Mouse (Mus musculus): Measurements from ENCODE around the gene Cd59b. TPM values are rescaled to one million over a fixed set of nuclear protein-coding genes. Genes with fewer than 3 reads are reported as not detected.
A peak's percentile ranks its signal among the peaks of the same experiment; 100 is the strongest.
"Not testable (repeated sequence)": the region's sequence is repeated elsewhere in the genome, so short reads cannot be mapped to it uniquely, and the experiment has no call there.

Gene Cd59b
- polyA plus RNA-seq, 1 experiment from 2014 or later: 2.3 TPM

DNA sequence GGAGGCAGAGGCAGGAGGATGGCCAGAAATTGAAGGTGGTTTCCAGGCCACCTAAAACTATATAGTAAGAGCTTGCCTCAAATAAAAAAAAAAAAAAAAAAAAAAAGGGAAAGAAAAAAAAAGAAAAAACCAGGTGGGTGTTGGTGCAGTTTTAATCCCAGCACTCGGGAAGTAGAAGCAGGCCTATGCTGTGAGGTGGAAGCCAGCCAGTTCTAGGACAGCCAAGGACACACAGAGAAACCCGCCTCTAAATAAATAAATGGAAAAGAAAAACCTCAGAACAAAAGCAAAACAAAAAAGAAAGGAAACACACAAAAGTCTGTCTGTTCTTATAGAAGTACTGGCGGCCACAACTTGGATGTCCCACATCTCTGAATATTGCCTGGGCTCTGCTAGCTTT, 45.2 kb downstream of the Cd59b start:
- no peak for DNase-seq (ENCODE audit: low spot score)

DNA sequence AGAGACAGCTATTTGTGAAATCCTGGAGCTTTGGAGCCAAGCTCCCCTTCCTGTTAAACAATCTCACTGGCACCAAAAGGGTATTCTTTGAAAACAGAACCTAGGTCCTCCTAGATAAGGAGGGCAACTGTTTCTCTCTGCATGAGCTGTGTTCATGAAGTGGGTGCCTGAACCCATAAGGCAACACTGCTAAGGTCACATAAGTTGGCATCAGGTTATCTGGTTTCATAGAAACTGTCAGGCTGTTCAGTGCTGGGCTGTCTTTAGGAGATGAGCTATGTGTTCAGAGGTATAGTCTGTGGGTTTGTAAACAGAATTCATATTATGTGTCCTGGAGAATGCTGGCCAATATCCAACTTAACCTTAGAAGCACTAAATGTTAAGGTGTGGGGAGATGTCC, 47.5 kb downstream of the Cd59b start:
- not testable (repeated sequence) for DNase-seq (ENCODE audit: low spot score)

DNA sequence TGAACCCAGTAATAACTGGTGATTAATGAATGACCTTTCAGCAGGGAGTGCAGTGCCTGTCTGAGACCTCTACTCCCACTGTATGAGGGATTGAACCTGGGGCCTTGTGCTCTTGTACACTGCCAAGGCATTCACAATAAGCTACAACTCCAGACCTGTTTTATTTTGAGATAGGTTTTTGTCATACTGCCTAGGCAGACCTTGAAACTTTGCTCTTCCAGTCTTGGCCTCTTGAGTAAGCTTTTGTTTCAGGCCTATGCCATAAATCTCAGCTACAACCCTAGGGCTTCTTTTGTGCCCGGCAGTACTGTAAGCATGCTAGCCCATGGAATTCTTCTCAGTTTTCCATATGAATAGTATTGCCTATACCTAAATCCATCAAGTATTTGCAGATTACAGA, 49.4 kb downstream of the Cd59b start:
- no peak for DNase-seq (ENCODE audit: low spot score)

DNA sequence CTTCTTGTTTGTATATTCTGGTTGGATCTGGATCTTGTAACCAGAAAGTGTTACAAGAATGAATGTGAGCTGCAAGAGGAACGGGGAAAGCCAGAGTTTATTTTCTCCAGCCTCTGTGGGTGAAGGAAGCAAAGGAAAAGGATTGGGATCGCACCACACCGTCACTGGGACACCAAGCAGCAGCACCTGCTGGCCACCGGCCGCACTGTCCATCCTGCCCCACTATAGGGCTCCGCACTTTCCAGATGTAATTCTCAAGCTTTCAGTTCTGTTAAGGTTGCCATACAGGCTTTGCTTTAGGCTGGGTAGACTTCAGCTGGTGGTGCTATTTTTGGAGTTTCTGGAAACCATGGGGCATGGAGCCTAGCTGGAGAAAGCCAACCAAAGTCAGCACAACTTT, 50.7 kb downstream of the Cd59b start:
- no peak for DNase-seq (ENCODE audit: low spot score)

DNA sequence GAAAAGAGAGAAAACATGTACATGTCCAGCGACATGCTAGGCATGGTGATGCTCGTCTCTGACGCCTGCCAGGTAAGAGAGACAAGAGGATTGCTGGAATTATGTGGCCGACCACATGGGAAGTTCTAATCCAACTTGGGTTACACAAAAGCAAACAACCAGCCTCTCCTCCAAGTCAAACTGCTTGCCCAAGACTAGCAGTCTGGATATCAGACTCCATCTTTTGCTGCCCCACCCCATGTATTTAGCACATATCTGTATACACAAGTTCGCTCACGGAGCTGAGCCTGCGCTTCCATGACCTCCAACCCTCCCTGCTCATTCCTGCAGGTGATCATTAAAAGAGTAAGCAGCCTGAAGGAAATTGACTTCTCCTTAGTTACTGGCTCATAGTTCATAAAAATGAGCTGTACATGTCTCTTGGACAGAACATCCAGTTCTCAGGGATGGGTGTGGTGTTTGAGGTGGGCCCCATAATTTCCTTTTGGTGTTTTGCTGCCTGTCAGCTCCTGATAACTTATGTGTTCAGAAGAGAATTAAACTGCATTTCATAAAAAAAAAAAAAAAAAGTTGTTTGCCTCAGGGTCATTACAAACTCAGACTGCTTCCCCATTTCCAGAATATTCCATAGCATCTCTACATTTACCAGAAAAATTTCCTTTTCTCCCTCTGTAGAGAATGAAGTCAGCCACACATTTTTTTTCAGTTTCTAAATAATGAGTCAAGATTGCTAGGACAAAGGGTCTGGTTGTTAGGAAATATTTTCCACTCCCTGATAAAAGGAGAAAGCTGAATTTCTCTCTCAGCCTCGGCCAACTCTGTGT, 52.2 kb downstream of the Cd59b start:
- DNase-seq (ENCODE audit: low spot score): no peak

DNA sequence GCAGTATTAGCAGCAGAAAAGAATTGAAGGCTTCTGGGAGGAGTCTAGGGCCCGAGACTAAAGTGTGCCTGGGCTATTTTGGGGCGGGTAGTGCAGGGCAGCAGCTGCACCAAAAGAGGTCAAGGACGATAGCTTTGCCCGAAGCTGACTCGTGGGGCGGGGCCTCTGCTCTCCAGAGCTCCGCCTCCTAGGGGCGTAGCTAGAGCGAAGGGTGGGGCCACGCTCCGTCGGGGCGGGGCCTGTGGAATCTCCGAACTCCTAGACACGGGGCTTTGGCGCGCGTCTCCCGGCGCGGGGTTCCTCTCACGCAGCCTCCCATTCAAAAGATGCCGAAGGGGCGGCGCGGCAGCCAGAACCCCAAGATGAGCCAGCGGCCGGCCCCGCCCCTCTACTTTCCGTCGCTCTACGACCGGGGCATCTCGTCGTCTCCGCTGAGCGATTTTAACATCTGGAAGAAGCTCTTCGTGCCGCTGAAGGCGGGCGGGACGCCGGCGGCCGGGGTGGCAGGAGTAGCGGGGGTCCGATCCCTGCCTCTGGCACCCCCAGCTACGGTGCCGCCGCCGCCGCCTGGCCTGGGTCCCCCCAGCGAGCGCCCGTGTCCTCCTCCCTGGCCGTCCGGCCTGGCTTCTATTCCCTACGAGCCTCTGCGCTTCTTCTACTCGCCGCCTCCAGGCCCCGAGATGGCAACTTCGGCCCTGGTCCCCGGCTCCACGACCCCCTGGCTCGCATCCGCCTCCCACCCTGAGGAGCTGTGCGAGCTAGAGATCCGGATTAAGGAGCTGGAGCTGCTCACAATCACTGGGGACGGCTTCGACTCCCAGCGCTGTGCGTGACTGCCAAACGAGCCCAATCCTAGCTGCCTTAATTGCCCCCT, 53.1 kb downstream of the Cd59b start, which contains the start of gene A930018P22Rik:
TSS of gene A930018P22Rik (plus strand) at position 265 of the 874 bp plus-strand sequence.
- DNase-seq (ENCODE audit: low spot score): peak; percentile 85

DNA sequence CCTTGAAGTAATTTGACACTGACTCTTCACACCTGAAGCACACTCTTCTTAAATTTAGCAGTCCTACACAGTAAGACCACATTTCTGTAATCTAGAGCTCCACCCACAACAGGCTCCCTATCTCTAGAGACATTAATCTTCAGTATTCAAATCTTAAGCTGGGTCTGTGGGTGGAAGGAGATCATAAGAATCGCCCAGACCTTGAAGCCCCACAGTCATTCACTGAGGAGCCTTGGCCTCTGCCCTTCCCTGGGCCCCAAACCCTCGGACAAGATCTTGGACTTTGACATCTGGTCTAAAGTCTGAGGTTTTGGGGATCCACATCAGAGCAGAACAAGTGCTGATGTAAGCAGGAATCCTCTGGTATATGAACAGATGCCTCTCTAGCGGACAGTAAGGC, 53.9 kb downstream of the Cd59b start:
- no peak for DNase-seq (ENCODE audit: low spot score)

DNA sequence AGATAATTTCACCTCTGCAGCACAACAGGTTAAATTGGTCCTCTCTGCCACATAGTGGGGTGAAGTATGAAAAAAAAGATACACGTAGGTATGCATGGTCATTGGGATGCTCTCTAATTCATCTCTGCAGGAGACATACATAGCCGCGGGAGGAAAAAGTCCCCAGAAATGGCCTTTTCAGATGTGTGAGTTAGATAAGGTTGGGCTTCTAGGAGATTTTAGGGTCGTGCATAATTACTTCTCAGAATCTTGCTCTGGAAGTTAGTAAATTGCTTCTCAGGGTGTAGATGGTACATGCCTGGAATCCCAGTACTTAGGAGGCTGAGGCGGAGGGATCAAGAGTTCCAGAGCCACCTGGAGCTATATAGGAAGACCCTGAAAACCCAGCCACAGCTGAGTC, 54.4 kb downstream of the Cd59b start:
- DNase-seq (ENCODE audit: low spot score): no peak

DNA sequence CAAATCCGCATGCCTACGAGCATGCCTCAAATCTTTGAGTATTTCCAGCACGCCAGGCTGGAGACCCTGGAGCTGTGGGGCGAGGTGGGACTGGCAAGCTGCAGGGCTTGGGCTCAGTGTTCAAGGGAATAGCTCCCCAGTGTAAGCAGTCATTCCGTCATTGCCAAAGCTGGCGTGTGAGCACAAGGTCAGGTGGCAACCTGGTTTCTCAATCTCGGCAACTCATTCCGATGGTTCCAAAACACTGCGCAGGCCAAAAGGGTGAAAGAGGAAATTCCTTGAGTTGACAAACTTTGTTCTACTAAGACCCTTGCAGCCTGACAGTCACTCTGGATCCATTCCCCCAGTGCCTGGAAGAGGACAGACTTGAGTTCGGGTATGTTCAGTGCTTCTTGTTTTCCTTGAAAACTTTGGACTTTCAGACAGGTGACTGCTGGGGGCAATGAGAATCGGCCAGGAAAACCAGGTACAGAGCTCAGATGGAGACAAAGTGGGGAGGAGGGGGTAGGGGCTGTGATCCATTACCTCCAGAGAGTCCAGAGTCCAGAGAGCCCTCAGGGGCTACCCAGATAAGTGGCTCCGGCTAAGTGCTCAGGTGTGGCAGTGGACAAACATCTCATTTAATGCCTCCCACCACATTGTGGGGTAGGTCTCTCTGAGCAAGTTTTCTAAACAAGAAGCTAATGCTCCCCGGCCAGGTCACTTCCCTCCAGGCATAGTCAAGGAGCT, 59.3 kb downstream of the Cd59b start:
- no peak for DNase-seq (ENCODE audit: low spot score)

DNA sequence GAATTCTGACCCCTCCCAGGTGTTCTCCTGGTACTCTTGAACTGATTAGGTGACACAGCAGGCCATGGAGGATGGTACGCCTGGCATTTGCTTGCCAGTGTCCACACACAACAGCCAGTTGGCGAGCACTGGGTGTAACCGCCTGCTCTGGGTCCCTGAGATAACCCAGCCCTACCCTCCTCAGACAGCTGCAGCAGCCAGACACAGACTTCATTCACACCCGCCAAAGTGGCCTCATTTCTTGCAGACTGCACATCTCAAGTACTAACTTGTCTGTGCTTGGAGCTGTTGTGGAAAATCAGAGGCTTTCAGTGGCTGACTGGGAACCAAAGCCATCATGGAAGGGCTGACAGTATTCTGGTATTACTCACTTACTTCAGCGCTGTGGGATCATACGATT, 60.5 kb downstream of the Cd59b start:
- no peak for DNase-seq (ENCODE audit: low spot score)

DNA sequence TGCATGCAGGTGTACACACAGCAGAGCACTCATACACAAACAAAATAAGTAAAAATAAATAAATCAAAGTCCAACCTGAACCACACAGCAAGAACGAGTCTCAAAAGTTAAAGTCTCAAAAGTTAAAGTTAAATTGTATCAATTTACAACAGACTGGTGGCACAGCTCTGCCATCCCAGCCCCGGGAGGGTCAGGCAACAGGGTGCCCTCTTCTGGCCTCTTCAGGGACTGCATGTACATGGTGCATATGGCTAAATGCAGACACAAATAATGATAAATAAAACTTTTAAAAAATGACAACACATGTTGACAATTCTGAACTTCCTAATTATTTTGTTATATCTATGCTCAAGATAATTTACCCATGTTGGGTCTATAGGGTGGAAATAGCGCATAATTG, 61.3 kb downstream of the Cd59b start:
- peak; percentile 31 for DNase-seq (ENCODE audit: low spot score)

DNA sequence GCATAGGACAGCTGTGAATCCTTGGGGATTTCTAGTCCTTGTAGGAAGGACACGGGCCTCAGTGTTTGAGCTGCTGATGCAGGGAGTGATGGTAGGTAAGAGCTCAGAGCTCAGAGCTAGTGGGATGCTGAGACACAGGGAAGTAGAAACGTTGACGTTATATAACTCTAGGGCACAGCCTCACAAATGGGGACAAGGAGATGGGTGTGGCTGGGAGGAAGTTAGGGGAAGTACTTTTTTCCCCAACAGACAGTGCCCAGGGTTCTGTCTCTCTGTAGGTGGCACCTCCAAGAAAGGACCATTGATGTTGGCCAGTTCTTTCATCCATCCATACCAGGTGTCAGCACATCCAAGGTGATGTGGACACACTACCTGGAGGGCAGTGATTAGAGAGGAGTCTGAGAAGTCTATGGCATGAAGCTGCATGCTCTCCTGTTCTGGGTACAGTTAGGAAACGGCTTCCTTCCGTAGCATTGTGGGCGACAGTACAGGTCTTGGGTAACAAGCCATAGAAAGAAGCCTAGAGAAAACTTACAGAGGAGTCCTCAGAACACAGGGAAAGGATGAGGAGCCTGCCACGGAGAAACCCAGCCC, 62.7 kb downstream of the Cd59b start:
- DNase-seq (ENCODE audit: low spot score): no peak

DNA sequence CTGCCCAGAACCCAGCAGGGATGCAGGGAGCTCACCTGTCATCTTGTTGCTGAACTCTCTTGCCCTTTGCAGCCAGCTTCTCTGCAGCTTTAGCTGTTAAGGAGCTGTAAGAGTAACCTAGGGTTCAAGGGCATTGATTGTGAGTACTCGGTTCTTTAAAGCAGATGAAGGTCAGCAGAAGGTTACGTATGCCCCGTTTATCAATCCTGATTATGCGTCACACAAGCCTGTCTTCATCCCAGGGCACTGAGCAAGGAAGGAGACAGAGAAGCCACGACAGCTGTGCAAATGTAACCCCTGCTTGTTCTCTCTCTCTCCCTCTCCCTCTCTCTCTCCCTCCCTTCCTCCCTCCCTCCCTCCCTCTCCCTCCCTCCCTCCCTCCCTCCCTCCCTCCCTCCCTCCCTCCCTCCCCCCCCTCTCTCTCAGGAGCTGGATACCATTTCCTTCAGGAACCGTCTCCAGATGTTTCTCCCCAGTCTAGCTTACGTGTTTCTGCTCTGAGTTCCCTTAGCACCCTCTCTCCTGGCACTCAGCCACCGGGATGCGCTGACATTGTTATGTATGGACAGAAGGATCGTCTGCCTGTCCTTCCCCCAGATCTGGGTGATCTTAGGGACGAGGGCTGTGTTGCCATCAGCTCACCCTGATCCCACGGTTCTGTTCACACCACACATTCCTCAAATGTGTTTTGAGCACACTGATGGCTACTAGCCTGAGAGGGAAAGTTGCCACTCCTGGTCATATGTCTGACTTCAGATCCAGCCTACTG, 63.6 kb downstream of the Cd59b start:
- no peak for DNase-seq (ENCODE audit: low spot score)

DNA sequence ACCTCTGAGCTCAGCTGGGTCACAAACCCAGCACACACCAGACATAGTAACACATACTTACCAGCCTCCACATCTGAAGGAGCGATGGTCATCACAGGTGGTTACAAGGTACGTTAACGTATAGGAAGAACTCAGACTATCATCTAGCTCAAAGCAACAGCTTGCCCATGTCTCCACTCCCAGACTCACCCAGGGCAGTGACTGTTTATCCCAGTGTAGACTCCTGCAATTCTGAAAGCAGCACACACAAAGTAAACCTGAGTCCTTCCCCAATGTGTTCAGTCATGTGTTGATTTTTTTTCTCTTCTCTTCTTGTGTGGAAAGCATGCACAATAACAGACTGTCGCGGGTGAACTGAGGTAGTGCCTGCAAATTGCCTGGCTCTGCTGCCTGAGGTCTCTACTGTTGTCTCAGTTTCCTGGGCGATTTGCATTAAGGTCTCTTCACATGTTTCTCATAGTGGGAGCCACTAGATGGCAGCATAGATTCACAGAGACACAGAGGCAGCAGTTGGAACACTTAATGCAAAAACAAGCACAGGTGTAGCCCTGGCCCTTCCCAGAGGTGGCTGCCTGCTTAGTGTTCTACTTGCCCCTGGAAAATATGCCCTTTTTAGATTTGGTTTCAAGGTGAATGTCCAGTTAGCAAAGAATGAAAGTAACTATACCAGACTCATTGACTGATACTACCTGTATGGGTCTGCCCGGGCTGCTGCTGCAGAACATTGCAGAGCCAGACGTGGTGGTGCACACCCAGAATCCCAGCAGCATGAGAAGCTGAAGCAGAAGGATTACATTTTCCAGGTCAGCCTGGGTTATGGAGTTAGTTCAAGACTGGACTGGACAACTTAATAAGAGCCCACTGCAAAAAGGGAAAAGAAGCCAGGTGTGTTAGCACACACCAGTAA, 64.8 kb downstream of the Cd59b start:
- peak; percentile 83 for DNase-seq (ENCODE audit: low spot score)

DNA sequence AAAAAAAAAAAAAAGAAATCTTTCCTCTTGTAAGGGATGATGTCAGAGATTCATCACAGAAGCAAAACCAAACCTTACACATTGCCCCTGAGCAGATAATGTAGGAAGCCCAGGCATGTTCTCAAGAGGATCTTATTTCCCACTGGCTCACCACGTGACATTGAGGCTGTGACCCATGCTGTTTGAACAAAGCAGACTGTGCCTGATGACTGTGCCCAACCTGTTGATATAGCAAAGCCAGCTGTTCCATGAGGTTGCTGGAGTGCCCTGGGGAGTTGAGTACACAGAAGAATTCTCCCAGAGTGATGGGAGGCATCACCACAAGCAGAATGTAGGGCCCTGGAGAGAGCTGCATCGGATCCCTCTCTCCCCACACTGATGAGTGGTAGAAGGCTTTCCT, 66.3 kb downstream of the Cd59b start:
- no peak for DNase-seq (ENCODE audit: low spot score)
